Mouse (Mus musculus): ENCODE data around the gene Acsl1. TPM values are rescaled to one million over a fixed set of nuclear protein-coding genes. Genes with fewer than 3 reads are reported as not detected.

Gene Acsl1
- polyA plus RNA-seq, 1 experiment from 2014 or later: 18.5 TPM

DNA sequence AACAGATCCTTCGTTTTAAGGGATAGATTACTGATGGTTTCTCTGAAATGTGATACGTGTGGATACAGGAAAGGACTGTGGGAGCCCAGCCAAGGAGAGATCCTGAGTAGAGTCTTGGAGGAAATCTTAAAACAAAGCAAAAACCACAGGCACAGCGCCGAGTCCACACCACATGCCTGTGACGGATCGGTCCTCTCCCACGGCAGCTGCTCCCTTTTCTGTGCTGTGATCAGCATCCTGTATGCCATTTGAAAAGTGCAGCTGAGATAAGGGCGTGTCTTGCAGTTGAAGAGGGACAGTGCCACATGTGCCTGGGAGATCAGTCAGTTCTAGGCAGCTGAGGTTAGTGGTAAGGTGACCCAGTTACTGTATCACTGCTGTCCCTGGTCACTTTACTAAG, 41.7 kb downstream of the Acsl1 start:
- no peak overlapping the region for H3K4me2 ChIP-seq
- ATAC-seq (replicated peaks; ENCODE audit: low FRiP score): no peak
- no peak overlapping the region for H3K27ac ChIP-seq
- H3K36me3 ChIP-seq: 0 out of 2 replicates have a peak, but pooled peaks cover 4% of the 10 kb centered on the region
- peaks cover 3% of the 10 kb centered on the region; the same call in 1 of the 2 replicates for H3K4me1 ChIP-seq
- 45% methylated on average over 8 of the region's 8 CpGs for WGBS
- H3K9ac ChIP-seq: no peak overlapping the region
- no peak overlapping the region for H3K4me3 ChIP-seq (replicated peaks)
- H3K9me3 ChIP-seq (replicated peaks): no peaks in the 10 kb centered on the region
- H3K27me3 ChIP-seq: no peaks in the 10 kb centered on the region

DNA sequence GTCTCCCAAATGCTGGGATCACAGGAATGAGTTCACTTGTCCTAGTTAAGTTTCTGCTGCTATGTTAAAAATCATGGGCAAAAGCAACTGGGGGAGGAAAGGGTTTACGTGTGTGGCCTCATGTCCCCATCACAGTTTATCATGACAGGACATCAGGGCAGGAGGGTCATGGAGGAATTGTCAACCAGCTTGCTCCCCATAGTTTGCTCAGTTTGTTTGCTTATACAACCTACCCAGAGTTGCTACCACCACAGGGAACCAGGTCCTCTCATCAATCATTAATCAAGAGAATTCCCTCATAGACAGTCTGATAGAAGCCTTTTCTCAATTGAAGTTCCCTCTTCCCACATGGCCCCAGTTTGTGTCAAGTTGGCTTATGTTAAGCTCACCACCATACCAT, 43.2 kb downstream of the Acsl1 start:
- Histone ChIP-seq H3K27me3 (no peaks in the 10 kb centered on the region), H3K4me3 (replicated peaks) (no peak overlapping the region), H3K9ac (no peak overlapping the region), H3K4me1 (peaks cover 3% of the 10 kb centered on the region; the same call in 1 of the 2 replicates), H3K27ac (no peak overlapping the region), H3K36me3 (peaks cover 10% of the 10 kb centered on the region; the same call in 1 of the 2 replicates), H3K9me3 (replicated peaks) (no peaks in the 10 kb centered on the region), H3K4me2 (no peak overlapping the region)
- ATAC-seq (replicated peaks; ENCODE audit: low FRiP score): no peak
- 72% methylated on average over 1 of the region's 1 CpGs for WGBS

DNA sequence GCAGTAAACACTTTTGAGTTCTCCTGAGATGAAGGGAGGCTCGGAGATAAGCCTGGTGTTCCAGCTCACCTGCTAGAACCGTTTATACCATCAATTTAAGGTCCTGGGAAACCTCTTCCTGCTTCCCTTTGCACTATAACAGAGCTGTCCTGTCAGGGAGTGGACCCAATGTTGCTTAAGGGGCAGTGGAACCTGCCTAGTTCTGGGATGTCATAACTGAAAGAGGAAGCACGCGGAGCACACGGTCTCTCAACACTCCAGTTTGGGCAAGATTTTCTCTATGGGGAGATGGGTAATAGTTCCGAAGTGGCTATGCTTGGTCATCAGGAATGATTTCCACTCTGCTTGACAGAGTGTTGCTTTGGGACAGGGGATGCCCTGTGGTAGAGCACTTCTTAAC, 49.8 kb downstream of the Acsl1 start:
- H3K27ac ChIP-seq: no peak overlapping the region
- peaks cover 13% of the 10 kb centered on the region; the same call in 1 of the 2 replicates for H3K36me3 ChIP-seq
- peaks cover 3% of the 10 kb centered on the region; the same call in 1 of the 2 replicates for H3K4me1 ChIP-seq
- no peak overlapping the region for H3K4me2 ChIP-seq
- no peaks in the 10 kb centered on the region for H3K27me3 ChIP-seq
- no peak for ATAC-seq (replicated peaks; ENCODE audit: low FRiP score)
- 83% methylated on average over 6 of the region's 6 CpGs for WGBS
- H3K9ac ChIP-seq: no peak overlapping the region
- no peaks in the 10 kb centered on the region for H3K9me3 ChIP-seq (replicated peaks)
- no peak overlapping the region for H3K4me3 ChIP-seq (replicated peaks)

DNA sequence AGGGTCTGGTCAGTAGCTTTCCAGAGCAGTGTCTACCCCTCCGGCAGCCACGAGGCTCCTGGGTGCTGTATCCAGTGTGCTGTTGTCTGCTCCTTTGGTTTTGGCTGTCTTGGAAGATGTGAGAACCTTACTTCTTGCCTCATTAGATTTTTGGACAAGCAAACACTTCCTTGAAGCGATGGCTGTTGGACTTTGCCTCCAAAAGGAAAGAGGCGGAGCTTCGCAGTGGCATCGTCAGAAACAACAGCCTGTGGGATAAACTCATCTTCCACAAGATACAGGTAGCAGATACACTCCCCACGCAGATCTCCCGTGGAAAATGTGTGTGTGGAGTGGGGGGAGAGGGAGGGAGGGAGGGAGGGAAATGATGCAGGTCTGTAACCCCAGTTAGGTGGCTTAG, 55.3 kb downstream of the Acsl1 start:
- no peak overlapping the region for H3K27ac ChIP-seq
- no peak overlapping the region for H3K9ac ChIP-seq
- no peak overlapping the region for H3K4me2 ChIP-seq
- no peaks in the 10 kb centered on the region for H3K9me3 ChIP-seq (replicated peaks)
- no peak for ATAC-seq (replicated peaks; ENCODE audit: low FRiP score)
- H3K4me1 ChIP-seq: peaks cover 14% of the 10 kb centered on the region; the same call in 1 of the 2 replicates
- no peaks in the 10 kb centered on the region for H3K27me3 ChIP-seq
- 83% methylated on average over 8 of the region's 8 CpGs for WGBS
- 0 out of 2 replicates have a peak, but pooled peaks cover 8% of the 10 kb centered on the region for H3K36me3 ChIP-seq
- no peak overlapping the region for H3K4me3 ChIP-seq (replicated peaks)

DNA sequence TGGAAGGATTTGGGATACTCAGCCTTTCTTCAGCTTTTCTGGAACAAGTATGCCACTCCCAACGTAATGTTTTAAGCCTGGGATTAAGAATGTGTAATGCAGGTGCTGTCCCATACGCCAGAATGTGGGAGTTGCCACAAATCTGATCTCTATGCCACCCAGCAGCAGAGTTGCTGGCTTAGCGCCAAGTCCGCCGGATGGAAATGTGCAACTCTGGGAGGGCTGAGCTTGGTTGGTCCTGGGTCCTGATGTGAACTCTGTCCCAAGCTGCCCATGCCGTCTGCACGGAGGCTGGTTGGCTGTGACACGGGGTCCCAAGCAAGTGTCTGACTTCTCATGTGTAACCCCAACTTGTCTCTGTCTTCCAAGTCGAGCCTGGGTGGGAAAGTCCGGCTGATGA, 56.0 kb downstream of the Acsl1 start:
- Histone ChIP-seq H3K36me3 (peaks cover 7% of the 10 kb centered on the region; the same call in 1 of the 2 replicates), H3K4me3 (replicated peaks) (no peak overlapping the region), H3K9ac (no peak overlapping the region), H3K27ac (no peak overlapping the region), H3K9me3 (replicated peaks) (no peaks in the 10 kb centered on the region), H3K27me3 (no peaks in the 10 kb centered on the region), H3K4me1 (peaks cover 14% of the 10 kb centered on the region; the same call in 1 of the 2 replicates), H3K4me2 (no peak overlapping the region)
- peak; percentile 69 for ATAC-seq (replicated peaks; ENCODE audit: low FRiP score)
- 56% methylated on average over 10 of the region's 10 CpGs for WGBS

DNA sequence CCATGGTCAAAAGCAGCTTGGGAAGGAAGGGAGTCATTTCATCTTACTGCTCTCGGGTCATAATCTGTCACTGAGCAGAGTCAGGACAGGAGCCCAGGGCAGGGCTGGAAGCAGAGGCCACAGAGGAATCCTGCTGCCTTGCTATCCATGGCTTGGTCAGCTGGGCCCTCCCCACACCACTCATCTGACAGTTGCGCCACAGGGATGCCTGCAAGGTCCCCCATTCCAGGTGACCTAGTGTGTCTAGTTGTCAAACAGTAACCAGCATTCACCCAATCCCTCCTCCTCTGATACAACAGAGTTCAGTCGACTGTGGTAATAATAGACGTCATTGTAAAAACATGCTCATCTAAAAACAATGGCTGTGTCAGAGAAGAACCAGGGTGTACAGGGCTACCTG, 58.7 kb downstream of the Acsl1 start:
- no peak overlapping the region for H3K4me2 ChIP-seq
- ATAC-seq (replicated peaks; ENCODE audit: low FRiP score): peak; percentile 65
- WGBS: 56% methylated on average over 4 of the region's 4 CpGs

DNA sequence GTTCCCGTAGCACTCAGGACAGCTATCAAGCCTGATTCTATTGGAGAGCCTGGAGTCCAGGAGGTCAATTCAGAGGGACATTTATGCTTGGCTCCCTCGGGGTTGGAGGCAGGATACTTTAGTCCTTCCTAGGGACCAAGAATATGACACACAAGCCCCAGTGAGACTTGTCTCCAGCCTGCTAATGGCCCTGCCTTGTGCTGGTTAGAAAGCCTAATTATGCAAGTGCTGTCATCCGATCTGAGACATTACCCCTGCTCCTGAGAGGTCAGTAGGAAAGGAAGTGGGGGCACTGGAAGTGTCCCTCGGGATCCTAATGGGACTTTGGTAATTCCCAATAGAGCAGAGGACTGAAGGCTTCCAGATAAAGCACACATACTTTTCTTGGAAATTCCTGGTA, 59.7 kb downstream of the Acsl1 start:
- Histone ChIP-seq H3K27me3 (no peaks in the 10 kb centered on the region), H3K4me3 (replicated peaks) (no peak overlapping the region), H3K36me3 (peaks cover 21% of the 10 kb centered on the region), H3K27ac (no peak overlapping the region), H3K4me1 (peaks cover 14% of the 10 kb centered on the region; the same call in 1 of the 2 replicates), H3K9ac (no peak overlapping the region), H3K4me2 (no peak overlapping the region), H3K9me3 (replicated peaks) (no peaks in the 10 kb centered on the region)
- no peak for ATAC-seq (replicated peaks; ENCODE audit: low FRiP score)
- WGBS: 13% methylated on average over 4 of the region's 4 CpGs

More for the DNA sequence above, 58.7 kb downstream of the Acsl1 start:
- H3K27ac ChIP-seq: no peak overlapping the region
- no peaks in the 10 kb centered on the region for H3K9me3 ChIP-seq (replicated peaks)
- peaks cover 14% of the 10 kb centered on the region; the same call in 1 of the 2 replicates for H3K4me1 ChIP-seq
- H3K4me3 ChIP-seq (replicated peaks): no peak overlapping the region
- peaks cover 14% of the 10 kb centered on the region for H3K36me3 ChIP-seq
- H3K9ac ChIP-seq: no peak overlapping the region
- H3K27me3 ChIP-seq: no peaks in the 10 kb centered on the region

DNA sequence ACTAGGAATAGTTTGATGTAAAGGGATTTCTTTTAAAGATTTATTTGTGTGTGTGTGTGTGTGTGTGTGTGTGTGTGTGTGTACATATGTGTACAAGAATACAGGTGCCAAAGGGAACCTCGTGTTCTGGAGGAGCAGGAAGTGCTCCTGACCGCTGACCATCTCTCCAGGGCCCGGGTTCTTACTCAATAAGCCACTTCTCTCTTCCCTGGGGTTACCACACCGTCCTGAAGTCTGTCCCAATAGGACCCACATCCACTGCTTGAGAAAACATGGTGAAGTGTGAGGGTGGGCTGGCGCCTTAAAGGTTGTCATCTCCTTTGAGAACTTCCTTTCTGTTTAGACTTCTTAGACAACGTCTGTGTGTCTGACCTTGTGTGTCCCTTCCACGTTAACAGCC, 63.1 kb downstream of the Acsl1 start:
- no peak overlapping the region for H3K27ac ChIP-seq
- no peaks in the 10 kb centered on the region for H3K27me3 ChIP-seq
- H3K4me3 ChIP-seq (replicated peaks): no peak overlapping the region
- ATAC-seq (replicated peaks; ENCODE audit: low FRiP score): no peak
- no peak overlapping the region for H3K9ac ChIP-seq
- WGBS: 91% methylated on average over 7 of the region's 7 CpGs
- no peaks in the 10 kb centered on the region for H3K9me3 ChIP-seq (replicated peaks)
- no peak overlapping the region for H3K4me2 ChIP-seq
- H3K36me3 ChIP-seq: peaks cover 17% of the 10 kb centered on the region
- peaks cover 7% of the 10 kb centered on the region; the same call in 1 of the 2 replicates for H3K4me1 ChIP-seq

DNA sequence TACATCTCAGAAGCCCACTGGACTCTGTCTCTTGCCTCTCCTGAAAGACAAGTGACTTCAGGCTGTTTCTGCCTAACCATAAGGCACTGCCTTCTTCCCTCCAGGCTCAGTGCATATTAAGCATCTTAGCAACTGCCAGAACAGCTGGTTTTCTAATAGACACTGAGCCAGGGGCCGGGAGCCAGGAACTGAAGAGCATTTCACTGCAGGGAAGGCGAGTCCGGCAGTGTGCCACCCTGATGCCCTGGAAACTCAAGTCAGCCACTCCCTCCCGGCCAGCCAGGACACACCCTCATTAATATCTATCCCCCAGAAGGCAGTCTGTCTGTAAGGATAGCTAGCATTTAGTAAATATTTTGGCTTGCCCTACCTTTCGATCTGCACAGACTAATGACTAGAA, 68.9 kb downstream of the Acsl1 start:
- Histone ChIP-seq H3K9ac (no peak overlapping the region), H3K36me3 (0 out of 2 replicates have a peak, but pooled peaks cover 6% of the 10 kb centered on the region), H3K27ac (no peak overlapping the region), H3K4me1 (no peaks in the 10 kb centered on the region), H3K4me3 (replicated peaks) (no peak overlapping the region), H3K27me3 (no peaks in the 10 kb centered on the region), H3K4me2 (no peak overlapping the region), H3K9me3 (replicated peaks) (no peaks in the 10 kb centered on the region)
- 57% methylated on average over 5 of the region's 5 CpGs for WGBS
- no peak; the same call in 1 of the 2 replicates for ATAC-seq (replicated peaks; ENCODE audit: low FRiP score)

DNA sequence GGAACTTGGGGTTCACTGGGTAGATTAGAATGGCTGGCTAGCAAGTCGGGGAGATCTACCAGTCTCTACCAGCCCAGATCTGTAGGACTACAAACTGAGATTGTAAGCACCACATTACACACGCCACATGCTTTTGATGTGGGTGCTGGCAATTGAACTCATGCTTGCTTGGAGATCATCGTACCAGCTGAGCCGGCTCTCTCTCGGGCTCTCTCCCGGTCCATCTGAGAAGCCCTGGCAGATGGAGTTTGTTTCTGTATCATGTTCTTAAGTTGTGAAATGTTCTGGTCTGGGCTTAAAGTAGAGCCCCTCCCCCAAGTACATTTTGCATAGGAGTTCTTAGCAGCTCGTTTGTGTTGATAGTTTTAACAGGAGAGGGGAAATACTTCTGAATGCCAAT, 72.4 kb downstream of the Acsl1 start:
- Histone ChIP-seq H3K27me3 (no peaks in the 10 kb centered on the region), H3K9ac (no peak overlapping the region), H3K4me1 (peaks cover 16% of the 10 kb centered on the region), H3K4me3 (replicated peaks) (no peak overlapping the region), H3K36me3 (no peaks in the 10 kb centered on the region), H3K4me2 (no peak overlapping the region), H3K27ac (no peak overlapping the region), H3K9me3 (replicated peaks) (no peaks in the 10 kb centered on the region)
- no peak for ATAC-seq (replicated peaks; ENCODE audit: low FRiP score)
- 81% methylated on average over 7 of the region's 7 CpGs for WGBS

DNA sequence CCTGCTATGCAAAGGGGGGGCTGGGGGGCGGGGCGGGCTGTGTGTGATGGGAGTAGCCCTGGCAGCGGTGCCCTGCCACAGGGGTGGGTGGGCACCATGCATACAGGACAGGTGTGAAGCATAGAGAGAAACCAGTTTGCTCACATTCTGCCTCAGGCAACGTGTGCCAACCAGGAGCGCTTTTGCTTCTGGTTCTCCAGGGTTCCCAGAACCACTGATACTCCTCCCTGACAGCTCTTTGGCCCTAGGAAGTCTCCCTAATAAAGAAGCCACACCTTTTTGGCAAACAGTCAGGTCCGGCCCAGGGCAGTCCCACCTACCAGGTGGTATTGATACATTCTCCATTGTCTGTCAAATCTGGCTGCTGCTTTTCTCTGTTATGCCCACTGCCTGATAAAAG, 72.8 kb downstream of the Acsl1 start:
- ATAC-seq (replicated peaks; ENCODE audit: low FRiP score): no peak
- no peak overlapping the region for H3K4me3 ChIP-seq (replicated peaks)
- H3K9me3 ChIP-seq (replicated peaks): no peaks in the 10 kb centered on the region
- H3K27me3 ChIP-seq: no peaks in the 10 kb centered on the region
- H3K4me2 ChIP-seq: no peak overlapping the region
- H3K9ac ChIP-seq: no peak overlapping the region
- 81% methylated on average over 6 of the region's 6 CpGs for WGBS
- no peaks in the 10 kb centered on the region for H3K36me3 ChIP-seq
- no peak overlapping the region for H3K27ac ChIP-seq
- peaks cover 16% of the 10 kb centered on the region for H3K4me1 ChIP-seq

DNA sequence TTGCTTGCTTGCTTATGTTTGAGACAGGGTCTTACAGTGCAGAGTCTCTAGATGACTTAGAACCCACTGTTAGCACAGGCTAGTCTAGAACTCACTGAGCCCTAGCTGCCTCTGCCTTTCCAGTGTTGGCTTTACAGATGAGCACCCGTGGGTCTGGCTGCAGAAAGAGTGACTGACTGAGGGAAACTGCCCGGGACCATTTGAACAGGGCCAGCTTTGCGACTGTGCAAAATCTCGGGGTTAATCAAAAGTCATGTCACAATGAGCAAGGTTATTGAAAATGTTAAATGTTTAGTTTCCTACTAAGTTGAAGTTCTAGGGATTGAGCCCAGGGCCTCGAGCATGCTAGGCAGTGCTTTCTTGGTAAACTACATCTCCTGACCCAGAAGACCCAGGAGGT, 75.0 kb downstream of the Acsl1 start:
- Histone ChIP-seq H3K9me3 (replicated peaks) (no peaks in the 10 kb centered on the region), H3K4me1 (peaks cover 16% of the 10 kb centered on the region), H3K27me3 (no peaks in the 10 kb centered on the region), H3K4me2 (no peak overlapping the region), H3K4me3 (replicated peaks) (no peak overlapping the region), H3K9ac (no peak overlapping the region), H3K27ac (peak overlapping the region; percentile 59), H3K36me3 (no peaks in the 10 kb centered on the region)
- WGBS: 81% methylated on average over 5 of the region's 5 CpGs
- ATAC-seq (replicated peaks; ENCODE audit: low FRiP score): no peak
